Mouse (Mus musculus): ENCODE results near the gene Opn1mw.

DNA sequence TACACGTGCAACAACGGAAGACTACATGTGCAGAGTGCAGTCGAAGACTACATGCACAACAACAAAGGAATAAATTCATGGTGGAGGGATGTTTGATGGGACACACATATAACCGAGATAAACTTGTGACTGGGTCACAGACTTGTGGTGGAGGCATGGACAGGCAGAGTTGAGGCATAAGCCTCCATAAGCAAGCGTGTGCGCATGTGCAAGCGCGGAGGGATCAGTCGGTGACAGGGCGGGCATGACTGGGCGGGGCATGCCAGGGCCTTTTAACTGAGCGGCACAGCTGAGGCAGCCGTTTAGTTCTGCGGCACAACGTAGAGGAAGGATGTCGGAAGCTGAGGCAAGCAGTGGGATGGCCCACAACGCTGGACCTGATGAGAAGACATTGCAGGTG, 49.7 kb downstream of the Opn1mw start, which contains the start of gene Tktl1:
- no peak for TF ChIP-seq CTCF (IDR thresholded peaks at IDR 0.05; ENCODE audit: control insufficient read depth, insufficient read depth, insufficient replicate concordance, low read depth, low read length)
- peak; percentile 67; the same call in 1 of the 2 replicates for TF ChIP-seq POLR2A (IDR thresholded peaks at IDR 0.05; ENCODE audit: control insufficient read depth, low read depth, low read length)
